Mouse (Mus musculus) brain, adult 2 months (tissue): ENCODE results near the gene Cep104.
A peak's percentile ranks its signal among the peaks of the same experiment; 100 is the strongest.

ENCODE experiments used
- DNase-seq: peaks from one replicate; pipeline ENCODE4 v3.0.0; 2011; ENCODE audit warnings: low read depth, low spot score

Gene Cep104

GRCm38 (mm10) chr4:154042577-154042976 lies 67.6 kb downstream of the Cep104 start, which contains the start of gene Ccdc27:
Gene Ccdc27, minus strand, starts transcription at chr4:154042677.
- DNase-seq = no peak

GRCm38 (mm10) chr4:154045837-154046236 lies 70.8 kb downstream of the Cep104 start:
- no peak for DNase-seq

GRCm38 (mm10) chr4:154051401-154051800 lies 76.4 kb downstream of the Cep104 start:
- DNase-seq = peak; percentile 59

DNA sequence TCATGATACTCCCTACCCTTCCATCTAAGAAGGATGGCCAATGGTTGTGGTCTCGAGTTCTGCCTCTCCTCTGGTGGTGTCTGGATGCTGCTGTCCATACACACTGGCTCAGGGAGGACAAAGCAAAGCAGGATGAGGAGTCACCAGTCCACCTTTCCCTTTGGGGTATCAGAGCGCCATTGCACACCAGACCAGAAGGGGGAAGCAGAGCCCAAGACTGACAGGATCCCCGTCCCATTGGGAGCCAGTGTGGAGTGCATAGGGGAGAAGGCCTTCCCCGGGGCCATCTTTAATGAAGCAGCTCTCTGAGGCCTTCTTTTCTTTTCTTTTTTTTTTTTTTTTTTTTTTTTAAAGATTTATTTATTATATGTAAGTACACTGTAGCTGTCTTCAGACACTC lies 78.1 kb downstream of the Cep104 start:
- no peak for DNase-seq

DNA sequence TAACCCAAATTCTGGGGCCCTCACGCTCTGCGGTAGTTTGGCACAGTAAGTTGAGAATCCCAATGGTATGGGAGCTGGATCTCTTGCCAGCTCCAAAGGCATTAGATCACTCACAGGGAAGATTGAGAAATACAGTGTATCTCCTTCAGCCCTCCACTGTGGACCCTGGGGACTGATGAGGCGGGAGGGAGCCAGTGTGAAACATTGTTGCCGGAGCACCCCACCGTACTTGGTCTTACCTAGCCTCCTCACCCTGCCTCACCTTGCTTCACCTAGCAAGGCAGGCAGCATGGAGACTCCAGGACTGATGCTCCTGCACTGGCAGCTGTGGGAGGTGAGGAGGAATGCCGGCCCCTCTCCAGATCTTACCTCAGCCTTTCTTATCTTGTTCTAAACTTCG lies 80.5 kb downstream of the Cep104 start:
- no peak for DNase-seq

DNA sequence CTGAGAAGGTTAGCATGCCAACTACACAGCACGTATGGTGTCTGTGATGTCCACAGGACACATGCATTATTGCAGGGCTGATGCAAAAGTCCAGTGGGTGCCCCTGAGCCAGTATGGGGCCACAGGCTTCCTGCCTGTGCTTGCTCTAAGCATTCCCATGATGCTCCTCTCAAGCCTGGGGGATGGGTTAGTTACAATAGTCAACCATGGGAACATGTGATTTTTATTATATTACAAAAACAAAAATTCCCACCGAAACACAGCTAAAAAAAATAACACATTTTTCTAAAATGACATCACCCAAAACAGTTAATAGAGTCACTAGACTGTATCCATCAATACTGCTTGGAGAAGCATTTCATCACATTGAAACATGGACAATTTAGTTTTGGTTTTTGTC lies 81.1 kb downstream of the Cep104 start:
- no peak for DNase-seq

GRCm38 (mm10) chr4:154056661-154057060 lies 81.7 kb downstream of the Cep104 start:
- DNase-seq = peak; percentile 16

DNA sequence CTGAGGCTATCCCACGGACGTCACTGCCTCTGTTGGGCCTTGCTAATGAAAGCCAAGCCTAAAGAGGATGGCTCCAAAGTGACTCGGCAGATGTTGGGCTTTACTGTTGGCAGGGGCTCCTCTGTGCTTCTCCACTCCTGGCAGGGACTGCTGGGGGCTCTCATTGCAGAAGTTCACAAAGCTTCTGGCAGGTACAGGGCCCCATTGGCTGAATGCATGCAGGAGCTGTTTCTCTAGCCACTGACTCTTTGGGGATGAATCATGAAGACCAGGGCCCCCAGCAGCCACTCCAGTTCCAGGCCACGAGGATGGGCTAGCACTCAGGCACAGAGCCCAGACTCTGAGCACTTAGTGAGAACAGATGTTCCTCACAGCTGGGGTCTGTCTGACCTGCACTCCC lies 82.7 kb downstream of the Cep104 start:
- no peak for DNase-seq
